Mouse (Mus musculus): ENCODE data around the gene Slc28a1.

DNA sequence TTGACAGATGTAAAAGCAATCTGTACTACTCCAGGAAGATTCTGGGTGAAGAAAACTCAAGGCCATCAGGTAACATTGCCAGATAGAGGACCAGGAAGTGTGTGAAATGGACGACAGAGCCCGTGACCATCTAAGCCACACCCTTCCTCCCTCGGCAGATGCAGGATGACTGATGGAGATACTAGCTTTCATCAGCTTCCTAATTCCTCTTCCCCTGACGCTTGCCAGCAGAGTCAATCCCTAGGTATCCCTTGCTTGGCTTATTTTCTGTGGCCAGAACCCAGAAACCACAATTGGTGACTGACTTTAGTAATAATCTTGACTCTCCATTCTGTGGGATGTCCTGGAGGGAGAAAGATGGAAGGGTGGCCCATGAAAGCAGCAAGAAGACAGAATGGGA is 80.9 kb downstream of the Slc28a1 start:
- no peak for TF ChIP-seq POLR2A (IDR thresholded peaks at IDR 0.05; ENCODE audit: borderline replicate concordance, extremely low read depth, low read depth, low read length)
- no peak for TF ChIP-seq CTCF (IDR thresholded peaks at IDR 0.05; ENCODE audit: insufficient read depth, low read length)
